18 mouse cellular contexts compared by ENCODE assay signal in the genomic region with DNA sequence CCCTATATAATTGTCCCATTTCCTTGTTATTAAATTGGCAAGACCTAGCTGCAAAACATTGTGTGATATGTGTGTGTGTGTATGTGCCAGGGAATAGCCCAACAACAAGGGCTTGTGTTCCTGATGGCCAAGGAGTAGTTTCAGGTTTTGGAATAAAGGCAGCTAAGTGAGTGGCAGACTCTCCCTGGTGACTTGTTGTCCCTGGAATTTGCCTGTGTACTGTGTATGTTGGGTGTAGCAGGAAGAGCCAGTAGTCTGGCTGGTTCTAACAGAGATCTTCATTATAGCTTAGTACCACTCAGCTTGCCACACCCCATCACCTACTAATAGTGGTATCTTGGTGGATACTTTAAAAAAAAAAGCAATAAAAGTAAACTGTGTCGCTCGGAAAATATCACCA. TPM values are rescaled to one million over a fixed set of nuclear protein-coding genes. Genes with fewer than 3 reads are reported as not detected.
"Had no signal": no experiment of that assay in that cellular context is flagged by ENCODE, and none has a peak within 500 bp of the region (broad histone marks: within the 10 kb centered on the region; RNA-seq: fewer than 3 reads in every experiment).

No protein-coding gene starts in this region.

- H3K4me2 ChIP-seq: lung, embryonic 14.5 days; midbrain, embryonic 12.5 days; neural tube, embryonic 12.5 days had no signal

- DNase-seq: lung, embryonic 14.5 days; midbrain, embryonic 14.5 days; thymus, adult 2 months; thymus, postnatal 25 days; thymus, postnatal 4 days had no signal

- H3K4me3 ChIP-seq: midbrain, embryonic 10.5 days; midbrain, embryonic 12.5 days; neural tube, embryonic 12.5 days; stomach, embryonic 15.5 days had no signal

- H3K27me3 ChIP-seq: midbrain, embryonic 12.5 days; neural tube, embryonic 12.5 days; stomach, embryonic 15.5 days had no signal

- H3K36me3 ChIP-seq: midbrain, embryonic 10.5 days; midbrain, embryonic 12.5 days; neural tube, embryonic 12.5 days; stomach, embryonic 15.5 days had no signal

RNA-seq across cellular contexts. Expression of a gene that starts 12.2 kb away (rescaled TPM):
- total RNA-seq: neutrophil, adult 5-6 weeks had no signal

RNA-seq across cellular contexts. Expression of a gene that starts 27.8 kb away (rescaled TPM):
- total RNA-seq: megakaryocyte, adult 5-6 weeks; megakaryocyte-erythroid progenitor cell, adult 5-6 weeks; neutrophil, adult 5-6 weeks had no signal
- polyA plus RNA-seq: lung, embryonic 14.5 days; lung, embryonic 16.5 days; midbrain, embryonic 10.5 days; midbrain, embryonic 12.5 days; midbrain, embryonic 14.5 days; midbrain, embryonic 16.5 days; neural tube, embryonic 12.5 days; neural tube, embryonic 14.5 days; spleen, adult 2 months; stomach, embryonic 15.5 days; stomach, postnatal 0 days; thymus, adult 2 months; urinary bladder, adult 2 months had no signal
